Mouse (Mus musculus) left cerebral cortex, postnatal 36 days (tissue): ENCODE data around the gene Hagh. TPM values are rescaled to one million over a fixed set of nuclear protein-coding genes. Genes with fewer than 3 reads are reported as not detected.

Experiments used
- DNase-seq, 2 experiments: peaks; one replicate each; pipeline ENCODE4 v3.0.0; 2021 to 2022; ENCODE audit warnings: low spot score in 2 of 2, mixed read lengths in 1 of 2
- intact Hi-C: fragments of 180-260 bp; cut with DNase I; formaldehyde crosslinking; loops from one replicate; pipeline ENCODE4 v1.15.1; 2025
- total RNA-seq, 2 experiments: library from RNA; stranded (reverse); gene quantifications; 2 replicates each; pipeline ENCODE4 v1.2.3; 2021

The Hagh gene
- total RNA-seq, 2 experiments from 2014 or later: 134 to 153 TPM

GRCm38 (mm10) chr17:24848600-24849031 is 8.7 kb downstream of the Hagh start:
- DNase-seq: no peak
- intact Hi-C loops: no loop called here

- intact Hi-C loops: loop anchor here (2.0 kb wide), 1 partner anchor 37 kb away; the partner anchor contains the start of genes Nubp2 and Spsb3
- no peak for DNase-seq
These were observed 9.8 kb downstream of the Hagh start for GRCm38 (mm10) chr17:24849733-24850064.

- peak; percentile 97 to 98 for DNase-seq
- intact Hi-C loops: loop anchor here (2.0 kb wide), 1 partner anchor 37 kb away; the partner anchor contains the start of genes Nubp2 and Spsb3
These were observed 10.3 kb downstream of the Hagh start, which contains the start of gene Fahd1 for GRCm38 (mm10) chr17:24850065-24850772. Gene Fahd1, minus strand, starts transcription at chr17:24850364.

GRCm38 (mm10) chr17:24850773-24851127 is 10.8 kb downstream of the Hagh start:
- intact Hi-C loops: loop anchor here (2.0 kb wide), 1 partner anchor 36 kb away; the partner anchor contains the start of genes Nubp2 and Spsb3
- no peak for DNase-seq

- intact Hi-C loops: loop anchor here (2.0 kb wide), 1 partner anchor 35 kb away; the partner anchor contains the start of genes Nubp2 and Spsb3
- no peak for DNase-seq
These were observed 11.6 kb downstream of the Hagh start for GRCm38 (mm10) chr17:24851381-24852125.

- intact Hi-C loops: no loop called here
- DNase-seq: no peak
These were observed 16.0 kb downstream of the Hagh start for GRCm38 (mm10) chr17:24855838-24856464.

- no peak for DNase-seq
- intact Hi-C loops: no loop called here
These were observed 16.6 kb downstream of the Hagh start for GRCm38 (mm10) chr17:24856589-24856988.

- no peak for DNase-seq
- intact Hi-C loops: no loop called here
These were observed 18.0 kb downstream of the Hagh start for GRCm38 (mm10) chr17:24857831-24858470.

- DNase-seq: no peak
- intact Hi-C loops: no loop called here
These were observed 19.0 kb downstream of the Hagh start for GRCm38 (mm10) chr17:24858967-24859366.

- intact Hi-C loops: no loop called here
- no peak for DNase-seq
These were observed 20.1 kb downstream of the Hagh start for GRCm38 (mm10) chr17:24860076-24860475.

GRCm38 (mm10) chr17:24861785-24862184 is 21.8 kb downstream of the Hagh start:
- no peak for DNase-seq
- intact Hi-C loops: no loop called here

- intact Hi-C loops: no loop called here
- DNase-seq: no peak
These were observed 25.8 kb downstream of the Hagh start, which contains the start of gene Igfals for GRCm38 (mm10) chr17:24865776-24866175. Gene Igfals, plus strand, starts transcription at chr17:24865997.

- DNase-seq: peak in 1 of 2 experiments; percentile 46
- intact Hi-C loops: no loop called here
These were observed 28.0 kb downstream of the Hagh start for GRCm38 (mm10) chr17:24867914-24868313.

- intact Hi-C loops: no loop called here
- no peak for DNase-seq
These were observed 33.9 kb downstream of the Hagh start for GRCm38 (mm10) chr17:24873695-24874404.

GRCm38 (mm10) chr17:24874405-24874745 is 34.4 kb downstream of the Hagh start:
- no peak for DNase-seq
- intact Hi-C loops: no loop called here

- DNase-seq: no peak
- intact Hi-C loops: no loop called here
These were observed 35.0 kb downstream of the Hagh start for GRCm38 (mm10) chr17:24874989-24875388.

- no peak for DNase-seq
- intact Hi-C loops: no loop called here
These were observed 37.6 kb downstream of the Hagh start for GRCm38 (mm10) chr17:24877336-24878116.

GRCm38 (mm10) chr17:24878117-24878397 is 38.1 kb downstream of the Hagh start:
- DNase-seq: no peak
- intact Hi-C loops: no loop called here

GRCm38 (mm10) chr17:24878531-24878930 is 38.6 kb downstream of the Hagh start:
- no peak for DNase-seq
- intact Hi-C loops: no loop called here
